Mouse (Mus musculus) adrenal gland, postnatal 14 days (tissue): Measurements from ENCODE around the gene Tppp. TPM values are rescaled to one million over a fixed set of nuclear protein-coding genes. Genes with fewer than 3 reads are reported as not detected.
"Not testable (repeated sequence)": the region's sequence is repeated elsewhere in the genome, so short reads cannot be mapped to it uniquely, and the experiment has no call there.

ENCODE experiments used
- DNase-seq: peaks from one replicate; pipeline ENCODE4 v3.0.0; 2021; ENCODE audit warnings: mixed read lengths
- total RNA-seq: library from RNA; stranded (reverse); gene quantifications from 2 replicates; pipeline ENCODE4 v1.2.3, GENCODE M21; 2021

The Tppp gene
- total RNA-seq, 1 experiment from 2014 or later, result 9.9 TPM

- peak; percentile 39 for DNase-seq
Measured at GRCm38 (mm10) chr13:74025151-74026081, 16.2 kb downstream of the Tppp start.

- DNase-seq, result peak; percentile 58
Measured at GRCm38 (mm10) chr13:74026215-74026614, 17.0 kb downstream of the Tppp start.

GRCm38 (mm10) chr13:74028116-74028515 is 18.9 kb downstream of the Tppp start:
- no peak for DNase-seq

- DNase-seq, result no peak
Measured at GRCm38 (mm10) chr13:74029013-74029412, 19.8 kb downstream of the Tppp start.

DNA sequence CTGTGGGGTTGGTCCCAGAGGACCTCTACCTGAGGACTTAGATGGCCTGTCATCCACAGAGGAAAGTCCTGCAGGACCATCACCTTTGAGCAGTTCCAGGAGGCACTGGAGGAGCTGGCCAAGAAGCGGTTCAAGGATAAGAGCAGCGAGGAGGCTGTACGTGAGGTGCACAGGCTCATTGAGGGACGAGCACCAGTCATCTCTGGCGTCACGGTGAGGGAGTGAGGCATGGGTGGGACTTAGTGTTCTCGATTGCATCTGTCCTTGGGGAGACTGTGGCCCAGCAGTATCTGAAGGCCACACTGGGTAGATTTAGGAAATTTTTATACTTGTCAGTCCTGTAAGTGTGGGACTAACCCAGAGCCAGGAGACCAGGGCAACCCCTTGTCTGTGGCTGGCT is 21.5 kb downstream of the Tppp start:
- DNase-seq, result peak; percentile 71

DNA sequence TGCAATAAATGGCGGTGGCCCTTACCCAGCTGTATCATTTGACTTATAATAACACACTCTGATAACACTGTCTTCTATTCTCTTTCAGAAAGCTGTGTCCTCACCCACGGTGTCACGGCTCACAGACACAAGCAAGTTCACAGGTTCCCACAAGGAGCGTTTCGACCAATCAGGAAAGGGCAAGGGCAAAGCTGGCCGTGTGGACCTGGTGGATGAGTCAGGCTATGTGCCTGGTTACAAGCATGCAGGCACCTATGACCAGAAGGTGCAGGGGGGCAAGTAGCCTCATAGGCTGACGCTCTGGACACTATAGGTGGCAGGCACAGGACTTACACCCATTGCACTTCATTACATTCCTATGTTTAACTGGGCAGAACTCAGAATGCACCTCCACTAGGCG is 21.9 kb downstream of the Tppp start:
- DNase-seq, result peak; percentile 57

- DNase-seq, result no peak
Measured at GRCm38 (mm10) chr13:74034756-74035155, 25.5 kb downstream of the Tppp start.

- DNase-seq, result peak; percentile 59
Measured at GRCm38 (mm10) chr13:74035776-74036175, 26.6 kb downstream of the Tppp start.

DNA sequence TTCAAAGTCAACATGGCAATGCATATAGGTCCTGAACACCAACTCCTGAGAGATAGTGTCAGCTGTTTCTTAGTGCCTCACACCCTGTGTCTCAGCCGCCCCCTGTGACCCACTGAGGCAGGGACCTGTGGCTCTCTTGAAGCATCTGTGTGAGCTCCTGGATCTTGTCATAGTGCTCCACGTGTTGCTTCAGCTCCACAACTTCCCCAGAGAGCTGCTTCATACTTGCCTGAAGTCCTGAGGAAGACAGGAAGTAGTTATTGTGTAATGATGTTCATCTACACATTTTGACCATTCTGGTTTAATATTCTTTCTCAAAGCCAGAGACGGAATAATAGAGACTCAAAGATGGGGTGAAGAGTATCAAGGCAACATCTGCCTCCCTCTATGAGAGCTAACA is 30.7 kb downstream of the Tppp start:
- DNase-seq, result no peak

DNA sequence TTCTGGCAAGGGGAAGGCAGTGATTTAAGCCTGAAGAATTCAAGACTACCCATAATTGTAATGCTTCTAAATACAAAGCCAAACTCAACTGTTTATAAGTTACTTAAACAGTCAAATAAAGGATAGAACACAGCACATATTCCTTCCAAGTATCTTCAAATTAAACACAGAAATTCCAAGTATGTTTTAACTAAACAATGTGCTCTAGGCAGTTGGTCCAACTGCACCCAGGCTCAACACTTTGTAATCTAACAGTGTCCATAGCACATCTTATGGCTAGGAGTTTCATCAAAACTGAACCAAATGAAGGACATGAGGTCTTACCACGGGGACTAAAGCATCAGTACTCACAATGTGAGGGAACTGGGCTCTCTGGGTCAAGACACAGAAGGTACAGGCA is 47.0 kb downstream of the Tppp start:
- no peak for DNase-seq

DNA sequence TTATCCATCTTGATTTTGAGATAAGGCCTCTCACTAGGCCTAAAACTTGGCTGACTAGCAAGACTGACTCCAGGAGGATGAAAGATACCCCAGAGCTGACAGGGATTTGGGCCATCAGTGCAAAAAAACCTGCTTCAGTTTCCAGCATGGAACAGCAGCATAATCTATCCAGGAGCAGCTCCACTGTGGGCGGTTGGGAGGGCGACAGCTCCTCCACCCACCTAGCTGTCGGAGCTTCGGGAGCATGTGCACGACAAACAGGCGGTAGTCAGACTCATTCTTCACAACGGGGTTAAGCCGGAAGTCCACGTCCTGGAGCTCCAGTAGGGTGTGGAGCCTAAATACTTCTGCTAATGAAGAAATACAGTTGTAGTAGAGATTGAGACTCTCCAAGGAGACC is 48.9 kb downstream of the Tppp start:
- DNase-seq, result no peak

DNA sequence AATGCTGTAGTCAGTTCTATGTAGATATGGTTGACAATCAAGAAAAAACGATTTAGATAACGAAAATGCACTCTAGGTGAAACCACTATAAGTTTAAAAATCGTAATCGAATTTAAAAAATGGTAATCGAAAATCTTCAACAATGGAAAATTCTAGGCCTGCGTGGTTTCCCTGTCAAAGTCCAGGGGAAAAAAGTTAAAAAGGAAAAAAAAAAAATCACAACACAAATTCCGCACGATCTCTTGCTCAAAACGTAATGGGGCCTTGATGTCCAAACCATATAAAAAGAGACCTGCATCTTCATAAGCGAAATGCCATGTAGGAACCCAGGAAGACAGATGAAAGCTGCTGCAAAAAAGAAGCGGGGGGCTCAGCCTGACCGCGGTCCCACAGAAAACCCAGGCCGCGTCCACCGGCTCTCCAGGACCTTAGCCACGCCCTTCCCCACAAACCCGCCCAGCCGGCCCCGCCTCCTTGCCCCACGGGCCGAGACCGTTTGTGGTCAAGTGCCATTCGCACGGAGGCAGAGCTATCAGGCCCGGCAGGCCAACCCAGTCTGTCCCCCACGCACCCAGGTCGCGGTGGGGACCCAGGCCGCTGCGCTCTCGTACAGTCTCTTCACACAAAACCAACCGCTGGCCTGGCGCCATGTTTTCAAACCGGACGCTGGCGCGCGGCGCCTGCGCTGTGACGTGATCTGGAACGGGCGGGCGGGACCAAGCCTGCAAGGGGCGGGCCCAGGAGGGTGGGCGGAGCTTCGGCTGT is 52.6 kb downstream of the Tppp start, which contains the start of gene Cep72:
Cep72 (minus strand) TSS at position 687 of the 765 bp plus-strand sequence.
- DNase-seq, result peak; percentile 97

DNA sequence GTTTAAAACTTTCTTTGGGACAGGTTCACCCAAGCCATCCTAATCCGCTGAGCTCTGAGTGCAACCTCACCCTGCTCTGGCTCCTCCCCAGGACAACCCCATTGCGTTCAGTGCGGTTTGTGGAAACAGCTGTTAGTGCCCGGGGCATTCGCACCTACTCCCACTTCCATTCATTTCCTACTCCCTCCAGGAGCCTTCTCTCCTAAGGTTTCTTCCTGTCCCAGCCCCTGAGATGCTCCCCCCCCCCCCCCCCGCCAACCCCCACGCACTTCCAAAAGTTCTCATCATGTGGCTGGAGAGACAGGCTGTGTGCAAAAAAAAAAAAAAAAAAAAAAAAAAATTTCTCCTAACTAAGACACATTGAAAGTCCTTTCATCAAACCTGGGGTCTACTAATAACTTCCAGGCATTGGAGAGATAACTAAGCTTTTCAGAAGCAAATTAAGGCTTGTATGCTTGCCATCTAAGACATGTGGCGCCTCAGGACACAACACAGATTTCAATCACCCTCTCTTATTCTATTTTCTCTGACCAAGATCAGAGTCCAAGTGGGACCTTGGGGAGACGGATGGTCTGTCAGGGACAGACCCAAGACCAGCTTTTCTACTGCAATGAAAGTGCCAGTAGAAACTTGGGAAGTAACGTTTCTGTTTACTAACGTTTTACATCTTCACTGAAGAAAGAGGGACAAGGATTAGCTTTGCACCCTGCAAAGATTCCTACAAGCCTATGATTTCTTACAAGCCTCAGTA is 53.3 kb downstream of the Tppp start:
- DNase-seq, result no peak

DNA sequence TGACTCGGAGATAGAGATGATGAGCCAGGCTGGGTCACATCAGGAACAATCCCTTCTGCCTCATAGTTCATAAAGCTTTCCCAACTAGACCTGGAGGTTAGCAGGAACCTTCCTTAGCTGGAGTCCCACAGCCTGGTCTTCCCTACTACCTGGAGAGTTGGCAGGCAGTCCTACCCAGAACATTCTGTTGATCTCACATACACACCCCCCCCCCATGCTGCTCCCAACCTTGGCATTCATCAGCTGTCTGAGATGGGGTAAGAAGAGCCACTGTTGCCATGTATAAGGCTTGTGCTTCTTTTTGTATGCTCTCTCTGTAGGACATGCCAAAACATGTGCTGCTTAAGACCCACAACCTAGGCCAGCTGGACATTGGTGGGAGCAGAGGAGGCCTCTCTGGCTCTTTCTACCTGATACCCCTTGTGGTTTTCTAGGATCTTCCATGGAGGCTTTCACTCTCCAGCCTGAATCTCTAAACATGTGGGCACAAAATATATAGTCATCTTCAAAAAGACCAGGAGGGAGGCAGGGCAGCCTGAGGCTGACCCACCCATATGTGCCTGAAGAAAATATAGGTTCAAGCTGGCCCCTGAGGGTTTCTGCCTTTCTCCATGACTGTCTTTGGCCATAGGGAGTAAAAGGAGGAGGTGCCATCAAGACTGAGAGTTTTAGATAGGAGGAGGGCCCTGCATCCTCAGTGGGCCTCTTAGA is 54.3 kb downstream of the Tppp start:
- no peak for DNase-seq

DNA sequence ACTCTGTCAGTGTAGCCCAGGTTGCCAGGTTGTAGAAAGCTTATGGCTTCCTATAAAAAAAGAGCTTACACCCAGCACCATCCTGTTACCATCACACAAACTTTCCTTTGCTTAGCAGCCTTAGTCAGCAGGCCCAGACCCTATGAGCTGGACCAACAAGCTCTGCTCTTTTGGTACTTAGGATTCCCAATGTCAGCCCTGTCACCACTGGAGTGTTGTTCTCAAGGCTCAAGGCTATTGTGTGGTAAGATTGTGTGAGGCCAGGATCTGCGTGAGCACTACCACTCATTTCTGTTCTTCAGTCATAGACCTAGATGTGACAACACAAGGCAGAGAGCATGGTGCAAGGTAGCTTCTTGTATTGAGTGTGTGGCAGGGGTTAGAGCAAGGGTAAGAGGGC is 57.4 kb downstream of the Tppp start:
- peak; percentile 25 for DNase-seq

DNA sequence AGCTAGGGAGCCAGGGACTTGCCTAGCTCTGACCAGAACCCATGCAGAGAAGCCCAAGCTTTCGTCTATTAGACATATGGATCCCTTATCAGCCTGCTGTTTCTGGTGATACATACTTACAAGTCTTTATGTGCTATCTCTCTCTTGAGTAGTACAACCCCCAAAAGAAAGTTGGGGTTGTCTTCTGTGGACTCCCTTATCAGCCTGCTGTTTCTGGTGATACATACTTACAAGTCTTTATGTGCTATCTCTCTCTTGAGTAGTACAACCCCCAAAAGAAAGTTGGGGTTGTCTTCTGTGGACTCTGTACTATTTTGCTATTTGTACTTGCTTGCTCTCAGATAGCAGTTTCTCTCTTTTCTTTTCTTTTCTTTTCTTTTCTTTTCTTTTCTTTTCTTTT is 62.0 kb downstream of the Tppp start:
- DNase-seq, result not testable (repeated sequence)

DNA sequence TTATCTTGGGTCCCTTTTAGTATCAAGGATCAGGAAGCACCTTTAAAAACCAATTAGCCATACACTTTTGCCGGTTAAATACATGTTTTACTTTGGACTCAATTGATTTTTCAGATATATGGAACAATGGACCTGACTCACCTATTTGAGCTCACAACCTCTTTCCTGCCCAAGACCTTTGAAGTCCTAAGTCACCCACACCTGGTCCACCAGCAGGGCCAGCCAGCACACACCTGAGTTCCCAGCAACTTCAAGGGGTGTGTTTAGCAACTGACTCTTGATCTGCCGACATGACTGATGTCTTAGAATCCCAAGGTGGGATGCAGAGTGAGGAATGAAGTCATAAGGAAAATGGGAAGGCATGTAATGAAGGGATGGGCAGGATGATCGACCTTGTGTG is 62.5 kb downstream of the Tppp start:
- no peak for DNase-seq

DNA sequence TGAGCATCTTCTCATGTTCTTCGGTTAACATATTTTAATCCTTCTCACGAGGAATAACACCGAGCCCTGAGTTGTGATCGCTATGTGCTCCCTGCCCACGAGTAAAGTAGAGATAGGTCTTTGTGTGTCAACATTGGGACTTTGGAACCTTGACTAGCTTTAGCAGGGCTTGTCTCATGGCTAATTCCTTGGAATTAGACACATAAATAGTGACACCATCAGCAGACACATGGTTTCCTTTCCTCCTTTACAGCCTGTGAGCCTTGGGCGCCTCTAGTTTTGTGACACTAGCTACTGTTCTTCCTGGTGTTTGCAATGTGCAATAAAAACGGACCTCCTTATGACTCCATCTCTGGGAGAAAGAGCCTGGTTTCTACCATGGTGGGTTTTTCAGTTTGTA is 64.2 kb downstream of the Tppp start:
- no peak for DNase-seq
